Mouse (Mus musculus): ENCODE data around the gene Cryaa.

GRCm38 (mm10) chr17:31731038-31731437 lies 53.4 kb downstream of the Cryaa start:
- TF ChIP-seq CTCF (conservative IDR thresholded peaks at IDR 0.05; ENCODE audit: low read length) (no peak), POU5F1 (IDR thresholded peaks at IDR 0.05; ENCODE audit: borderline replicate concordance, low read length) (no peak), NANOG (IDR thresholded peaks at IDR 0.05; ENCODE audit: borderline replicate concordance, low read length) (no peak)

Data from E14TG2a.4 (cell line).